Mouse (Mus musculus) olfactory bulb, adult 2 months (tissue): ENCODE measurements around the gene Tmem107.

Experiments used
- CTCF ChIP-seq: fragments of 200-500 bp; IDR thresholded peaks from 2 replicates; pipeline ENCODE4 v1.5.1; 2012; ENCODE audit warnings: low read depth, mild to moderate bottlenecking, low read length, moderate library complexity; ENCODE audit not compliant: insufficient read depth
- POLR2A ChIP-seq: fragments of 200-500 bp; IDR thresholded peaks from 2 replicates; pipeline ENCODE4 v1.6.1; 2012; ENCODE audit warnings: mild to moderate bottlenecking, low read depth, low read length, moderate library complexity; ENCODE audit not compliant: insufficient read depth

GRCm38 (mm10) chr11:69114621-69115020 is 44.0 kb downstream of the Tmem107 start:
- TF ChIP-seq POLR2A, result no peak
- no peak for TF ChIP-seq CTCF
